Mouse (Mus musculus) MEL (cell line): ENCODE results near the gene Aaed1.

Experiments
- CTCF ChIP-seq, 3 experiments: IDR thresholded peaks in 2 of 3; conservative IDR thresholded peaks in 1 of 3; 2 replicates each; pipeline ENCODE4 v1.5.1; 2011 to 2012; ENCODE audit warnings: low read length in 3 of 3, low read depth in 2 of 3, mild to moderate bottlenecking in 2 of 3, improper control_type of control experiment in 1 of 3, inconsistent platforms in 1 of 3, mixed read lengths in 1 of 3, moderate library complexity in 1 of 3; ENCODE audit not compliant: control insufficient read depth in 1 of 3, insufficient read depth in 1 of 3, poor library complexity in 1 of 3, severe bottlenecking in 1 of 3
- EP300 ChIP-seq, 2 experiments: IDR thresholded peaks; 2 replicates each; pipeline ENCODE4 v1.6.1; 2011; ENCODE audit warnings: improper control_type of control experiment in 2 of 2, low read length in 2 of 2, low read depth in 1 of 2, mild to moderate bottlenecking in 1 of 2
- ETS1 ChIP-seq: IDR thresholded peaks from 2 replicates; pipeline ENCODE4 v1.6.1; 2012; ENCODE audit warnings: low read depth, mild to moderate bottlenecking, inconsistent platforms, low read length, improper control_type of control experiment, moderate library complexity
- JUND ChIP-seq: IDR thresholded peaks from 2 replicates; pipeline ENCODE4 v1.6.1; 2011; ENCODE audit warnings: low read depth, mild to moderate bottlenecking, improper control_type of control experiment, low read length
- KAT2A ChIP-seq: conservative IDR thresholded peaks from 2 replicates; pipeline ENCODE4 v1.6.1; 2012; ENCODE audit warnings: low read depth, low read length, improper control_type of control experiment, inconsistent platforms
- MAFK ChIP-seq: IDR thresholded peaks from 2 replicates; pipeline ENCODE4 v1.6.1; 2011; ENCODE audit warnings: low read depth, mild to moderate bottlenecking, low read length, improper control_type of control experiment, borderline replicate concordance
- MAX ChIP-seq: IDR thresholded peaks from 2 replicates; pipeline ENCODE4 v1.6.1; 2011; ENCODE audit warnings: low read length, improper control_type of control experiment
- POLR2A ChIP-seq, 2 experiments: IDR thresholded peaks; 2 replicates each; pipeline ENCODE4 v1.6.1; 2011 to 2012; ENCODE audit warnings: low read length in 2 of 2, mild to moderate bottlenecking in 2 of 2, control low read depth in 1 of 2, improper control_type of control experiment in 1 of 2, low read depth in 1 of 2, moderate library complexity in 1 of 2; ENCODE audit not compliant: control insufficient read depth in 1 of 2, insufficient read depth in 1 of 2, poor library complexity in 1 of 2
- SMC3 ChIP-seq: IDR thresholded peaks from 2 replicates; pipeline ENCODE4 v1.6.1; 2011; ENCODE audit warnings: low read depth, low read length, improper control_type of control experiment
- USF1 ChIP-seq: IDR thresholded peaks from 2 replicates; pipeline ENCODE4 v1.6.1; 2014; ENCODE audit warnings: low read depth, mild to moderate bottlenecking, inconsistent platforms, low read length, improper control_type of control experiment, moderate library complexity
- ZC3H11A ChIP-seq: IDR thresholded peaks from 2 replicates; pipeline ENCODE4 v1.6.1; 2012; ENCODE audit warnings: low read depth, mild to moderate bottlenecking, inconsistent platforms, low read length, improper control_type of control experiment

GRCm38 (mm10) chr13:64235062-64235715 is 77.3 kb downstream of the Aaed1 start:
- TF ChIP-seq KAT2A (no peak), POLR2A (IDR thresholded peaks at IDR 0.05; ENCODE audit: control insufficient read depth in 1 of 2, insufficient read depth in 1 of 2, low read depth in 1 of 2, low read length in 2 of 2, poor library complexity in 1 of 2) (no peak), SMC3 (no peak), USF1 (no peak), EP300 (IDR thresholded peaks at IDR 0.05; ENCODE audit: low read depth in 1 of 2, low read length in 2 of 2) (no peak), ZC3H11A (no peak), CTCF (IDR thresholded peaks at IDR 0.05 in 2 of 3, conservative IDR thresholded peaks at IDR 0.05 in 1 of 3; ENCODE audit: control insufficient read depth in 1 of 3, insufficient read depth in 1 of 3, low read depth in 2 of 3, low read length in 3 of 3, poor library complexity in 1 of 3, severe bottlenecking in 1 of 3) (no peak), ETS1 (no peak), MAX (no peak), JUND (no peak), MAFK (no peak)
